Mouse (Mus musculus) liver, adult 2 months (tissue): ENCODE data around the gene Entr1.

Experiments used
- CTCF ChIP-seq: fragments of 200-500 bp; IDR thresholded peaks from 2 replicates; pipeline ENCODE4 v1.5.1; 2011; ENCODE audit warnings: low read depth, low read length, control low read depth
- POLR2A ChIP-seq: fragments of 200-500 bp; IDR thresholded peaks from 2 replicates; pipeline ENCODE4 v1.6.1; 2011; ENCODE audit warnings: low read length, control low read depth; ENCODE audit not compliant: insufficient read depth; ENCODE audit errors: extremely low read depth

DNA sequence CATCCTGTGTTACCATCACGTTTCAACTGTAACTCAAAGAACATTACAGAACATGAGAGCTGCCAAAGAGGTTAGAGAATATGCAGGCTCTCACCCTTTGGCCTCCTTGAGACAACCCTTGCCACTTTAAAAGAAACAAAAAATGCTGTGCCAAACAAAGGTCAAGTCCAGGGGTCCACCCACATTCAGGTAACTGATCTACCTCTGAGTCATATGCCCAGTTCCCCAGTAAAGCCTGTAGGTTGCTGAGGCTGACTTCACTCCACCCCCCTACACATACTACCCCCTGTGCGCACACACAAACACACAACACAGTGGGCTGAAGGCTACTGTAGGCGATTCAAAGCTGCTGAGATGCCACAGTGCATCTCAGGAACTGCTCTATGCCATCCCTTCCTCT lies 1.4 kb downstream of the Entr1 start:
- TF ChIP-seq POLR2A, result no peak
- no peak for TF ChIP-seq CTCF
